Mouse (Mus musculus) cerebellum, postnatal 25 days (tissue): ENCODE results near the gene Tenm3.

Experiments
- DNase-seq, 2 experiments: peaks; one replicate each; pipeline ENCODE4 v3.0.0; 2021; ENCODE audit warnings: mixed read lengths in 2 of 2

Gene Tenm3

DNA sequence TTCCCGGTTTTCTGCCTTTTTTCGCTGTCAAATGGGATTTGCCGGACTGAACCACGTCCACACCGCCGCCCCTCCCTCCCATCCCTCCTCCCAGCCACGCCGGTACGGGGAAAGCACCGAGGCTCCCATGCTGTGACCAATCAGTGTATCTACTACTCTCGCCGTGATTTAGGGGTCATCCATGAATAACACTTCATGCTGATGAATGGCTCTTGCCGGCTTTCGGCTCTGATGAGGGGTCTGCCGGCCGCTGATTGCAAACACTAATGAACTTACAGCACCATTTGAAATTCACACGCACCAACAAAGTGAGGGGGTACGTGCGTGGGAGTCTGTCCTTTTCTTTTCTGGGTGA, at the start of gene Tenm3:
TSS of gene Tenm3 (minus strand) at position 21 of the 355 bp plus-strand sequence.
- DNase-seq, result peak; percentile 23 to 38

DNA sequence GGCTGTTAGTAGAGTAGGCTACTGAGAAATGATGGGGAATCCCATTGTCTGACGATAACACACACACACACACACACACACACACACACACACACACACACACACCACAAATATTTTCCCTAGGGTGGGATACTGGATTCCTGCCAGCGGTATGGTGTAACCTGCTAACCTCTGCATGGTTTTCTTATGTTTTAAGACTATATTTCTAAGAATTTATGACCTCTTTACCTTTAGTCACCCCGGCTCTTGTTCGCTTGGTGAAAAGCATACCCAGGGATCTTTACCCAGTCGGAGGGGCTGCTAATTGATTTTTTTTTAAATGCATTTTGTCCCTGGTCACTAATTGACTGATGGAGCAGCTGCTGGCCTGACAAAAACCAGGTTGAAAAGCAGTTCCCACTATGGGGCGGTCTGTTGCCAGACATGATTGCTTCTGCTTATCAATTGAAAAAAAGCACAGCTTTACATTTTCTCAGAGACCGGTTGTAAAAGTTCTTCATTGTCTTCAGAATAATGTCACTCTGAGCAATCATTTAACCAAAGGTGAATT, 46.5 kb upstream of the Tenm3 start:
- no peak for DNase-seq

DNA sequence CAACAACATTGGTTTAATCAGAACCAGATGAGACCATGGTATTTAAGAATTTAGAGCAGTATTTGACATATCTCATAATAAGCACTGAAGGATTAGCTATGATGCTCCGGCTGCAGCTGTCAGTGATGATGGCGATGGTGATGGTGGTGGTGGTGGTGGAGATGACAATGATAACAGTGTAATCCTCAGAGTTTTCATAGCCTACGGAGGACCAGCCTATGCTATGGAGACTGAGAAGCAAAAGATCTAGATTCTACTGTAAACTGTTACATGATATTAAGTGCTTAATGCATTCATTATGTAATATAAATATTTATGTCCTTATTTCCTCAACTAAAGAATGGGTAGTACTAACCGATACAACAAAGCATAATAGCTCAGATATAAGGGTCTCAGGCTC, 40.5 kb upstream of the Tenm3 start:
- no peak for DNase-seq

DNA sequence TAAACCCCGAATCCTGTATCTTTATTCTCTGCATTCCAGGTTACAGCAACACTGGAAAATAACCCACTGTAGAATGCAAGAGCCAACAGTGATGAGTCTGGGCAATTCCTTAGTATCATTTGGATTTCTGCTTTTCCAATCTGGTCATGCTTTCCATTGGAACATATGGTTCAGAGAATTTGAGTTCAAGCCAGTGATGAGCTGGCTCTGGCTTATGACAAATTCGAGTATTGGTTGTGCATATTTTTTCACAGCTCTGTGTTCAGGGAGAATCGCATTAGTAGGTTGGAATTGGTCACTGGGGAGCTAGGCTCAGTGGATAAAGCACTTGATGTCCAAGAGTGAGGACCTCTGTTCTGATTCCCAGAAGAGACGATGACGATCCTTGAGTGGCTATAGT, 36.8 kb upstream of the Tenm3 start:
- DNase-seq, result peak; percentile 9 to 21

DNA sequence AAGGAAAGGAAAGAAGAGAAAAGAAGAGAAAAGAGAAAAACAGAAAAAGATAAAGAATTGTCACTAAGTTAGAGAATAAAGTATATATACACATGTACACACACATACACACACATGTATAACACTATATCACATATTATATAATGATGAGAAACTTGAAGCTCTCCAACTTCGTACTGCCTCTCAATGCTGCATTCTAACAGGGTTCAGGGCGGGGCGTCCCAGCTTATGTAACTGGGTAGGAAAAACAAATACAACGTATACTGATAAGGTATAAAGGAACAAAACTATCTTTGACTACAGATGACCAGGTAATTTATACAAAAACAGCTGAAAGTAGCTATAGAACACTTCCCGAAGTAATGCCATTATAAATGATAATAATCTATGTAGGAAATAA, 22.2 kb upstream of the Tenm3 start:
- no peak for DNase-seq

DNA sequence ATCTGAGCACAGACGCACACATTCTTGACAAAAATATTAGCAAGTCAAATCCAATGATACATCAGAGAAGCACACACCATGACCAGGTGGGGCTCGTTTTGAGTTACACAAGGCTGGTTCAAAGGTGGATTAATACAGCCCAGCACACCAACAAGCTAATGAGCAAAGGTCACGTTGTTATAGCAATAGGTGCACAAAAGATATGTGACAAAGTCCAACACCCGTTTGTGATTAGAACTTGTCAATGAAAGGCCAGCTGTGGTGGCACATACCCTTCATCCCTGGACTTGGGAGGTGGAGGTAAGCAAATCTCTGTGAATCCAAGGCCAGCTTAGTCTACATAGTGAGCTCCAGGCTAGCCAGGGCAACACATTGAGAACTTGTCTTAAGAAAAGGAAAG, 21.7 kb upstream of the Tenm3 start:
- no peak for DNase-seq

DNA sequence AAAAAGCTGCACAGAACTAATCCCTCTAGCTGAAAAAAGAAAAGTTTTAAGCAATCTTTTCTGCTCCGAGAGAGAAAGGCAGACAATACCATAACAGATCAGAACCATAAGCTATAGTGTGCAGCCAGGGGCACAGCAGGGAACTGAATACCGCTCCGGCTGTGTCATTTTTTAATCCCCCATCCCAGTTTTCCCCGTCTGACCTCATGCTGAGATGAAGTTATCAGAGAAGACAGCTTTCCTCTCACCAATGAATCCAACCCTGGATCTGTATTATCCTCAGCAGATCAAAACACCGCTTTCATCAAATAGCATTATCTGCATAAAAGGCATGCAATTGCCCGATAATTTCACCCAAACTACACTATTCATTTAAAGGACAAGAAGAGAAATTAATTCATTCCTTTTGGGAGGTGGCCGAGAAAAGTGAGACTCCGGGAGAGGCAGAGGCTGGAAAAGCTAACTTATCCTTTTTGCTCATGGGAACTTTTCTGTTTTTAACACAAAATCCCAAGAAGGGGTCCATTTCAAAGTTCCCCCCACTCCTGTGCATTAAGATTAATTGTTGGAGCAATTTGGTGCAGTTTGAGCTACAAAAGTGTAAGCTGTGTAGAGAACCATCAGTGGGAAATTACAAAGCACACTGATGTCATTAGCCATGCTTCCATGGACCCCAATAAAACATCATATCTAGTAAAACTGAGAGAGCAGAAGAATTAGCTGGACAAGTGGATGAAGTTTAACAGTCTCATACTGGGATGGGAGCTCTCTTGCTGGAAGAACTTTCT, 6.7 kb upstream of the Tenm3 start:
- DNase-seq, result no peak

DNA sequence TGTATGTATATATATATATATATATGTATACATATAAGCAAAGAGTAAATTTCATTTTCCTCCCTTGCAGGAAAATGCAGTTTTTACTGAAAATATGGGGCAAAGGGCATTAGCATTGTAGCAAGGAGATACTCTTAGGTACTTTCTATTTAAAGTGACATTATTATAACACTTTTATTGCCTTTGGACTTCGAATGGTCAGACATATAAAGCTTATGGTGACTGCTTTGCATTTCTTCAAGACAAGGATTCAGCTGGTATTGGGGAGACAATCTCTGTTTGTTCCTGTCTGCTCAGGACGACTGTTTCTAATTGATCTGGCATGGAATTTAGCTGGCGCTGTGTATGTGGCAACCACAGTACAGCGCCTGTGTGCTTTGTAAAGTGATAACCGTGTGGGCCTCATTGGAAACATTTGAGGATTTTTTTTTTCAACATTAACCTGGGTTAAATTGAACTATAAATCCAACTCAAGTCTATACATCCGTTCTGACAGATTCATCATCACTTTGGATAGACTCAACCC, 5.4 kb upstream of the Tenm3 start:
- DNase-seq, result no peak

DNA sequence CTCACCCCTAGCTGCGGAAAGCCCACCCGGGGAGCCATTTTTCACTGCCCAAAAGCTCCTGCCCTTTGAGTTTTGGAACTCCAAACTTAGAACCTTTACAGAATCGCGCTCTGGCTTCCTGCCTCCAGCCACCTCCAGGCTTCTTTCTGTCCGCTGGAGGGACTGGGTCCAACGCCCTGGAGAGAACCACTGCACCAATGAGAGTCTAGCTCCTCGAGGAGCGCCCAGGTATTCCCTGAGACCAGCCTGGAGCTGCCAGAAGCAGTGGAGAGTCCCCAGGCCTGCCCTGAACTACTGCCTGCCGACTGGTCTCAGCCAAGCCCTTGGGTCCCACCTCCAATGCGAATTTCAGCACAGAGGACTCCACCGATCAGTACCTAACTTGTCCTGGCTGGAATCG, 1.2 kb upstream of the Tenm3 start:
- DNase-seq, result peak in 1 of 2 experiments; percentile 5

DNA sequence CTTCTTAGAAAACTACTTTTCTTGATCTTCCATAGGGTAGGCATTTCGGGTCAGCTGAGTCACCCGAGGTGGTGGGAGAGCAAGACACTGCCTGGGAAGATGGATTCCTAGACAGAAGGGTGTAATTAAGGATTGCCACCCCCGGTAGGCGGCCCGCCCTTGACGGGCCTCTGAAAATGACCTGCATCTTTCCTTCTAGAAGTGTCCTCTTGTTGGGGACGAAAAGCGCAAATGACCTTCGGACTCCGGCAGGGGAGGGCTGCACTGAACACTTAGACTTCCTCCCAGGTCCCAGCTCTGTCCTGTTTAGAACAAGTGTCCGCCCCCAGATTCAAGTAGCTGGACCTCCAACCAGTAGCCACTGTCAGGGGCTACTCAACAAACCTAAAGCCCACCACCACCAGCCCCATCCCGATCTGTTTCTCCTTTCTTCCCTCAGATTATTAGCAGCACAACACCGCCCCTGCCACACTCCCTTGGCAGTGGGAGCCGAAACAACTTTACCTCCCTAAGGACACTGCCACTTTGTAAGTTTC, 687 bp upstream of the Tenm3 start:
- DNase-seq, result peak; percentile 8 to 19

DNA sequence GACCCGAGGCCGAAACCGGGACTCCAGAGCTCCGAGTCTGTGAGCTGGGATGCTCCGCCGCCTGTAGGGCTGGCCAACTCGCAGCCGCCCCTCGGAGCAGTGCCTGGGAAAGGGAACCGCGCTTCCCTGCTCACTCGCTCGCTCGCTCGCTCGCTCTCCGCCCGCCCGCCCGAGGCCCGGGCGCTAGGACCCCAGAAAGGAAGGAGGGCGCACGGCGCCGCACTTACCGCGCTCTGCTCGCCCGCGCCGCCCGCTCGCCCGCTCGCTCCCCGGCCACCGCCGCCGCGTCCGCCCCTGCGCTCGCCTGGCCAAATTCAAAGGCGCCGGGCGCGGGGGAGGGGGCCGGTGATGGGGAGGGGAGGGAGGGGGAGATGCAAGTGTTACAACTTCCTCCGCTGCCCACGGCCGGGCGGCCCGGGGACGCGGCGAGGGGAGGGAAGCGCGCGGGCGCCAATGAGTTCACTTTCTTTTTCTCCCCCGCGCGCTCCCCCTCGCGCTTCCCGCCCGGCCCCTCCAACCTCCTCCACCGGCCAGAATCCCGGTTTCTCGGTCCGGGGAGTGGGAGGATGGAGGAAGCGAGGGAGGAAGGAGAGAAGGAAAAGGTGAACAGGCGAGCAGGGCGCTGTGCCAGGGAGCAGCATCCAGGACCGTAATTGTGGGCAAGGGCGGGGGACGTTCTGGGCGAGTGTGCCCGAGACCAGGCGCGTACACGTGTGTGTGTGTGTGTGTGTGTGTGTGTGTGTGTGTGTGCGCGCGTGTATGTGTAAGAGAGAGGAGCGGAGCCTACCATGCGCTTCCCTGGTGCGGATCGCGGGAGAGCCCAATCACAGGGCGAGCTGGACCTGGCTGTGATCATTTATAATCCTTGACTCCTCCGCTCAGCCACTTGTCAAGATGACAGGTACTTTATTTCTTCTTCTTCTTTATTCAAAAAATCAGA, 490 bp downstream of the Tenm3 start:
- peak; percentile 57 to 68 for DNase-seq

DNA sequence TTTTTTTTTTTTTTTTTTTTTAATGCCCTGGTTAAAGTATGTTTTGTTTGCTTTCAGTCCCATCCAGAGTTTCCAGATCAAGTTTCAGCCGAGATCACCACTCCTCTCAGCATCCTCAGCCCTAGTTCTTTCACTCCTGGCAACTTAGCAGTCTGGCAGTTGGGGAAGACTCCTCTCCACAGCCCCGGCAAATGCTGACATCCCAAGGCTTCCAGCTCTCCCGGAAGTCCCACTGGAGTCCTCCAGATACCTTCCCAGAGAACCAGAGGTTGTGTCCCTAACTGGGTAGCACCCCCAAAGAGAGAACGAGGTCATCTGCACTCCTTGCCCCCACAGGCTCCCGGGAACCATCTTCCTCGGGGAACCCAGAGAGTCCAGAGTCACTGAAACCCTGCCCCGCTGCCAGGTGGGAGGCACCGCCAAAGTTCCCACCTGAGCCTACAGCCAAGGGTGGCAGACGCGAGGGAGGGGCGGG, 1.2 kb downstream of the Tenm3 start:
- no peak for DNase-seq

DNA sequence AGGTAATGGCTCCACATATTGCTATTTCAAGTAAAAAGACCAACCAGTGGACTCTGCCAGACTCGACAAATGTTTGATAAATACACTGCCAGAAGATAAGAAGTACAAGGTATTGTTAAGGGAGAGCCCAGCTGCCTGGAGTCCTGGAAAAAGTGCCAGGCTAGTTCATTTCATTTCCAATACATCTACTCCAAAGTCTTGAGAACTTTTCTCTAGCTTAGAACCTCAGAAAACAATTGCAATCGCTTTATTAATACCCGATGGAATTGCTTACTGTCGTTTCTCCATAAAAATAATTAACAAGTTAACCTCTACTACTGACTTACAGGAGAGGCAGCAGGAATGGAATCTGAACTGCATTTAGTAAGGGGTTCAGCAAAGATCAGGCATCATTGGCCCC, 1.7 kb downstream of the Tenm3 start:
- DNase-seq, result no peak

DNA sequence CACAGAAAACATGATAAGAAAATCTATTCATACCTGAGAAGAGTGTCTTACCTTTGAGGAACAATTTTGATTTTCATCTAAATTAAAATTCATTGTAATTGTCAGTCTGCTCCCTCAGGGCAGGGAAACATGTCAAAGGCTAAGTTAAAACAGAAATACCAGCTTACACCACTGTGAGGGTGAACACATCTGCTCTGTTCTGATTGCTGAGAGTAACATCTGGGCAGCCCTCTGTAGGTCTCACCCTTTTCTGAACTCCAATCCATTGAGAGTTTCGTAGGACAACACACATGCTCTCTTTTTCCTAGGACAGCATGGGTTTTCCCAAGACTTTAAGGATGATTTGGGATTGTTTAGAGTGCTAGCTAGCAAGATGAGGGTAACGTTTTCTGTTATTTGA, 8.0 kb downstream of the Tenm3 start:
- no peak for DNase-seq

DNA sequence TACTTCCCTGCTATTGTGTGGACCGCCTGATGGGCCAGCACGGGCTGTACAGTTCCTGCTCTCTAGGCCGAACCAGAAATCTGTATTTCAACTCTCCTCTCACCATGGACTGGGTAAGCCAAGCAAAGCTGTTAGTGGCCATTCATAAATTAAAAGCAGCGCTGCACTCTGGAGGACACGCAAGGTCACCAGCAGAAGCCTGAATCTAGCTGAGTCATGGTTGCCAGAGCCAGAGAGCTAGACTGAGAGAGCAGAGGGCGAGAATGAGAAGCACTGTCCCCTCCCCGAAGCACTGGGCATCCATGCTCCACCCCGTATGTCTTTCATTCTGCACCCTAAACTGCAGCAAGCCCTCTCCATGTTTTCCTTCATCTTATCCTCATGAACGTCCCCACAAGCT, 16.3 kb downstream of the Tenm3 start:
- DNase-seq, result no peak

DNA sequence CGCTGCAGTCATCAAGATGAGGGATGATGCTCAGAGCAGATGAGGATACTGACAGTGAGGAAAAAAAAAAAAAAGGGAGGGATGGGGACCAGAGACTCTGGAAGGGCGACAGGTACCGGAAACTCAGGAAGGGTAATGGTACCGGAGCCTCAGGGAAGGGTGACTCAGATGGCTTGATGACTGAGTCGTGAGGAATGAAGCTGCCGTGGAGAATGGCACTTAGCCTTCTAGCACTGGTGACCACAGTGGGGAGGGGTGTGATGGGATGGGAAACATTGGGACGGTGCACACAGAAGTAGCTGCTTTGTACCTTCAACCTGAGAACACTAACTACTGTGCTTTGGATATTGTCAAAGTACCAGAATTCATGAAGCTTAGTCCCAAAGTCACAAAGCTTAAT, 18.1 kb downstream of the Tenm3 start:
- DNase-seq, result no peak

DNA sequence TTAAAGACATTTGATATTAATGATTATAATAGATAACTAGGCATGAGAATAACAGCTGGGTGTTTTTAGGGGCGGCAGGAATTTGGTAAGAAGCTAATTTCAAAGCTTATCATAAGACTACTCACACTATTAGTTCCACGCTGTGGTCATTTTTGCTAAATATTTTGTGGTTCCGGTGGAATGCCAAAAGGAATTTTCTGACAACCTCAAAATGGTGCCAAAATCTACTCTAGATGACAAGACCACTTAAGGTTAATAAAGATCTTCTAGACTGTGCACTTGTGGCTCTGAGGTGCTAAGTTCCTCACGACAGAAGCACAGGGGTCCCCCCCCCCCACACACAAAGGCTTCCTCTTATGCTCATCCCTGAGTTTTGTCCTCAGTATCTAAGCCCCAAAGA, 21.5 kb downstream of the Tenm3 start:
- DNase-seq, result no peak

DNA sequence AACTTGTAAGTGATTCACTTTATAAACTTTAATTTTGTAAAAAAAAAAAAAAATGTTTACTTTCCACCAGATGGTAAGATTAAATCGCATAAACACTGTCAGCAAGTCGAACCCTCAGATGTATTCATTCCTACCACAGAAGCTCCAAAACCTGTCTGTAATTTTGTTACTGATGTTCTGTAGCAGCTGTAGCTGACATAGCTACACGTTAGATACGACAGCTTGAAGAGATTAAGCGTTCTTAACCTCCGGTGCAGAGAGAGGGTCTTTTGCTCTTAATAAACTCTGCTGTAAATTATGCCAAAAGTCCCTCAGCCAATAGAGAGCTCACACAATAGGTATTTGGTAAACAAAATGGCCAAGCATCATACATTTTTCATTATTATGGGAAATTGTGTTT, 23.8 kb downstream of the Tenm3 start:
- no peak for DNase-seq

DNA sequence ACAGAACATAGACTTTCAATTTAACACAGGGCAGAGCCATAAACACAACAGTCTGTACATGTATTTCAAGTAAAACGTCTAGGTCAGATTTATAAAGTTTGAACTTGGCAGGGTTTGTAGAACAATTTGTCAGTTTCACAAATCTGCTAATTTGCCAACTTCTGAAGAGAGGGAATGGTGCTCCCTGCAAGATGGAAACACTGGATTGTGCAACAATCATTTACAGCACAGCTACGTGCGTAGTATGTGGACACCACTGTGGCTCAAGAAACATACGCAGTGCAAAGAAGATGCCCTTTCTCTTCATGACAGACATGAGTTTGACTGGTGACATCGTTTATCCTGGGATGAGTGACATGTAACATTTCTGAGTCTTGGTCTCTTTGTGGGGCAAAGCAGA, 24.4 kb downstream of the Tenm3 start:
- no peak for DNase-seq

DNA sequence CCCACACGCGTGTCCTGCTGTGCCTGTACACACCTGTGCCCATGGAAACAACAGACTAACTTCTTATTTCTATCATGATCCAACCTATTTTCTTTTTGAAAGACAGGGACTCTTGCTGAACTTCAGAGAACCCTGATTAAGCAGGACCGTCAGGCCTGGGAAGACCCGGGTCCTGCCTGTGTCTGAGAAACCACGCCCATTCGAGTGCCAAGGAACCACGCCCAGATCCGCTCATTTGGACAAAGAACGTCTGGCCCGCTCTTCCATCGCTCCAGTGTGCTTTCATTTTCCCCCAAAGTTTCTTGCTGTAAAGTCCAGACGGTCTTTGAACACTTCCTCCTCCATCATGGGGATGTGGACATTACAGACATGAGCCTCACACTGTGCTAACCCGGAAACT, 26.8 kb downstream of the Tenm3 start:
- no peak for DNase-seq

DNA sequence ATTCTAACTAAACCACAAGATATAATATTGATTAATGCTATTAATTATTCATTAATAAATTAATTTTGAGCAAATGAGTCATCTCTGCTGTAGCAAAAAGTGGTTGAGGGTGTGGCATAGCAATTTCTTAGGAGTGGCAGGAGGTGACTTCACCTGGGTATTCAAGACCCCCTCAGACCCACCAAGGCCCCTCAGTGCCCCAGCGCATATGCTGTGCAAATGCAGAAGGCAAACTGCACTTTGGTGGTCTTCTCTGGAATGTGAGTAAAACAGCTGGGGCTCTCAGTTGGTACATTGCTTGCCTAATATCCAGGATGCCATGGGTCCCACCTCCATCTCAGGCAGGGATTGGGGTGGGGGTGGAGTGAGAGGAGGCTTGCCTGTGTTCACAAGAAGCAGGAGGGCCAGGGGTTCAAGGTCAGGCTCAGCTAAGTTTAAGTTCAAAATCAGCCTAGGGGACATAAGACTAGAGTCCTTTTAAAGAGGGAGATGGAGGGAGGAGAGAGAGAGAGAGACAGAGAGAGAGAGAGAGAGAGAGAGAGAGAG, 31.5 kb downstream of the Tenm3 start:
- no peak for DNase-seq

DNA sequence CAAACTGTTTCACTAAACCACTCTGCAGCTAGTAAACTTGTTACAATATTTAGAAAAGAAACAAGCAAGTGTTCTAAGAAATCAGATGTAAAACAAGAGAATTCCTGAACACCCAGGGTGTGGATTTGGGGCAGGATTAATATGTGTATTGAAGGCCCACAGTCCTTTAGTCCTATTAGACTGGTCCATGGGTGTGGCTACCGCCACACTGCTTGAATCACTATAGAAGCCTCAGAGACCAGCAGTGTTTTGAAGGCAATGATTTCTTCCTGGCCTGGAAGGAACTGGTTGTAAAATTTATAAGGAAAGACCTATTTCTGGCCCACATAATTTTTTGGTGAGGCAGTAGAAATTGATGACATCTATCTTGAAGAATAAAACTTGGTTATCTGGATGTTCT, 33.1 kb downstream of the Tenm3 start:
- DNase-seq, result no peak

DNA sequence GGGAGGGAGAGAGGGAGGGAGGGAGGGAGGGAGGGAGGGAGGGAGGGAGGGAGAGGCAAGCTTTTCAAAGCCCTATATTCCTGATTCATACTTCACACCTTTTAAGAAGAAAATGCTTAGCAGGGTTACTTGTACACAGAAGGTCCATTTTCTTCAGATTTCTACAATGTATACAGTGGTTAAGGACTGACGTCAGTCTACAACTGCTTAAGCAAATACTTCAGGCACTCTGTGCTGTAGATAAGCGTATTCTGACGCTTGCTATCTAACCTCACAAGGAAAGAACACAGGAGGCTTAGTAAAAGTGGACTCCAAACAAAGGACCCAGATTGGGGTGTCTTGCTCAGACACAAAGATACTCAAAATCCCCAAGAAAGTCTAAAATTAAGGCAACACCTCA, 34.6 kb downstream of the Tenm3 start:
- DNase-seq, result no peak
